Mouse (Mus musculus) left cerebral cortex, postnatal 10 days (tissue): Measurements from ENCODE around the gene Dcps. TPM values are rescaled to one million over a fixed set of nuclear protein-coding genes. Genes with fewer than 3 reads are reported as not detected.

Experiments used
- DNase-seq, 2 experiments: peaks; one replicate each; pipeline ENCODE4 v3.0.0; 2021 to 2022; ENCODE audit warnings: low spot score in 2 of 2, mixed read lengths in 1 of 2; ENCODE audit errors: extremely low spot score in 1 of 2
- intact Hi-C: fragments of 180-260 bp; cut with DNase I; formaldehyde crosslinking; loops from one replicate; pipeline ENCODE4 v1.15.1; 2025
- total RNA-seq, 2 experiments: library from RNA; stranded (reverse); gene quantifications; 2 replicates each; pipeline ENCODE4 v1.2.3; 2021

Gene Dcps
- total RNA-seq = 10 to 100 TPM; 17.6 to 18.5 TPM

DNA sequence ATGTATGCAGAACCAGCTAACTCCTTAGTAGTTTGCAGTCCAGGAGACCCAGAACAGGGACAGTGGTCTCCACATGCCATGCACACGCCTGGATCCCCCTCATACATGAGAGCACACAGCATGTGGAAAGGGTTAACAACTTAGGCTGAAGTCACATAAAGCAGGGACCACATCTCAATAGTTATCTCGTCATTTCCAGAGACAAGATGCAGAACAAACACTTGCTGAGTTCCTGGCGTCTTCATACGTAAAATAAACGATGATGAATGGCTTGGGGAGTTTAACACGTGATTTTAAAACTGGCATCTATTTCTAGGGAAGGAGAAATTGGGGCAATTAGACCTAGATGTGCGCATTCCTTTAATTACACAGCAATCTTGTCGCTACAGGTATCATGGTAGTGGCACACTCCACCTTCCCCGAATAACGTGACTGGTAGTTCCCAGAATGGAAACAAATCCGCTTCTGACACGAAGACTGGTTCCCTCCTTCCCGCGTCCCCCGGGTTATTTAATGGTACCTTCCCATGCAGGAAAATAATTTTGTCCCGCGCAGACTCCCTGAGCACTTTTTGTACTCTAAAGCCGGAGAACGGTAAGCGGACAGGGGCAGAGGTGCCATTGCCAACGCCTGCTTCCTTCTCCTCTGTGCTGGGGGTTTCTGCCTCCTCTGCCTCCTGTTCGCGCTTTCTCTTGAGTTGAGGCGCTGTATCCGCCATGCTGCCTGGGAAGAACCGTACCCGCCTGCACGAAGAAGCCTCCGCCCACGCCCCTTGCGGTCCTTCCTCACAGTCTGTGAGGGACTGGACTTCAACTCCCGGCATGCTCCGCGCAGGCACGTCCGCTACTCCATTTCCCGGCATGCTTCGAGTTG is at the start of gene Dcps:
Gene Dcps, minus strand, starts transcription at position 811 of the 873 bp plus-strand sequence.
- peak; percentile 93 to 97 for DNase-seq
- intact Hi-C loops = no loop called here

DNA sequence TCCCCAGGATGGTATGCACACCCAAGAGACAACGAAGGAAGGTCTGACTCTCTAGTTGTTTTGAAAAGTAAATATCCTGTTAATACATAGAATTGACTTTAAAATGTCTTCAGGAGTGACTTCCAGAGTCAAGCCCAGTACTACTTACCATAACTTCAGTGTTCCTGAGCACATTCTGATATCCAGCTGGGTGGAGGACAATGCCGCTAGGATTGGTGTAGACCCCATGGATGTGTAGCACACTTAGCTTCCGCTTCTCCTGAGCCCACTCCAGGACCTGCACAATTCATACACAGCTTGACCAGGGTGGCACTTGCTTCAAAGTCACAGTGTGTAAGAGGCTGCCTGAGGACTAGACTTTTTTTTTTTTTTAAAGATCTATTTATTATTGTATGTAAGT is 47.6 kb upstream of the Dcps start:
- no peak for DNase-seq
- intact Hi-C loops = no loop called here

DNA sequence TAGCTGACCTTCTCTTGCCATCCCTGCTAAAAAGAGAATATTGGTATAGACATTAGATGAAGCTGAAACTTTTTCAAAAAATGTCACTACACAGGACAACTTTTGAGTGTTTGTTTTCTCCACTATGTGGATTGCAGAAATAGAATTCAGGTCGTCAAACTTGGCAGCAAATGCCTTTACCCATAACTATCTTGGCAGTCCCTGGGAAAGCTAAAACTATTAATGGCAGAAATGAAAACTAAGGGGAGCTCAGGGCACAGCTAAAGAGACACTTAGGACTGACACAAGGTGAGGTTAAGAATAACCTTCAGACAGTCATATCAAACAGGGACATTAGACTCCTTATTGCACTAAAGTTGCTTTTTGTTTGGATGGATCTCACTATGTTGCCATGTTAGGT is 42.1 kb upstream of the Dcps start:
- intact Hi-C loops = no loop called here

DNA sequence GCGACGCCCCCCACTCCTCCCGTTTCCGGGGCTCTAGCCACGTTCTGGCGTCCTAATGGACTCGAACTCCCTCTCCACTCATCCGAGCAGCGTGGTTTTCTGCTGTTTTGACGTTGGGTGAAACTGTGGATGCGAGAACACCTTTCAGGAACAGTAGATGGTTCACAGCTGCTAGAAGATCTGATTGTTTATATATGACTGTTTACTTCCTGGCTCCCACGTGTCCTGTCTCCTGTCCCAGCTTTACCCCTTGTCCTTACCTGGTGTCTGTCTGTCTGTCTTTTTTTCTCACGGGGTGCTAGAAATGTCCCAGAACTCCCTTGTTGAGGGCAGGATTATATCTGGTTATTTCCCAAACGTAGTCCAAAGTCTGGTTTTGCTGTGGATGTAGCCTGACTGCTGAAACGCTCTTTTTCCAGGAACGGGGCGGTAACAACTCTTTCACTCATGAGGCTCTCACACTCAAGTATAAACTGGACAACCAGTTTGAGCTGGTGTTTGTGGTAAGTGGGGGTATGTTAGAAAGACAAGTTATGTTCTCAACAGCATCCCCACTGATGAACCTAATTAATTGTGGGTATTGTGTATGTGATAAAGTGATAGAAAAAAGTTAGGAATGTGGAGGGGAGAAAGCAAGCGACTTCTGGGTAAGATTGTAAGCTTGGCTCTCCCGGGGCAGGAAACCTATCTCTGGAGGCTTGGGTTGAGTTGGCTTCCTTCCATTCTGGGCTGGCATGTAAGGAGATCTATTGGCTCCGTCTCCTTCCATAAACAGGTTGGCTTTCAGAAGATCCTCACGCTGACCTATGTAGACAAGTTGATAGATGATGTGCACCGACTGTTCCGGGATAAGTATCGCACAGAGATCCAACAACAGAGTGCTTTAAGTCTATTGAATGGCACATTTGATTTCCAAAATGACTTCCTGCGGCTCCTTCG is 36.0 kb upstream of the Dcps start:
- DNase-seq = no peak
- intact Hi-C loops = no loop called here

More for the DNA sequence above, 42.1 kb upstream of the Dcps start:
- no peak for DNase-seq

DNA sequence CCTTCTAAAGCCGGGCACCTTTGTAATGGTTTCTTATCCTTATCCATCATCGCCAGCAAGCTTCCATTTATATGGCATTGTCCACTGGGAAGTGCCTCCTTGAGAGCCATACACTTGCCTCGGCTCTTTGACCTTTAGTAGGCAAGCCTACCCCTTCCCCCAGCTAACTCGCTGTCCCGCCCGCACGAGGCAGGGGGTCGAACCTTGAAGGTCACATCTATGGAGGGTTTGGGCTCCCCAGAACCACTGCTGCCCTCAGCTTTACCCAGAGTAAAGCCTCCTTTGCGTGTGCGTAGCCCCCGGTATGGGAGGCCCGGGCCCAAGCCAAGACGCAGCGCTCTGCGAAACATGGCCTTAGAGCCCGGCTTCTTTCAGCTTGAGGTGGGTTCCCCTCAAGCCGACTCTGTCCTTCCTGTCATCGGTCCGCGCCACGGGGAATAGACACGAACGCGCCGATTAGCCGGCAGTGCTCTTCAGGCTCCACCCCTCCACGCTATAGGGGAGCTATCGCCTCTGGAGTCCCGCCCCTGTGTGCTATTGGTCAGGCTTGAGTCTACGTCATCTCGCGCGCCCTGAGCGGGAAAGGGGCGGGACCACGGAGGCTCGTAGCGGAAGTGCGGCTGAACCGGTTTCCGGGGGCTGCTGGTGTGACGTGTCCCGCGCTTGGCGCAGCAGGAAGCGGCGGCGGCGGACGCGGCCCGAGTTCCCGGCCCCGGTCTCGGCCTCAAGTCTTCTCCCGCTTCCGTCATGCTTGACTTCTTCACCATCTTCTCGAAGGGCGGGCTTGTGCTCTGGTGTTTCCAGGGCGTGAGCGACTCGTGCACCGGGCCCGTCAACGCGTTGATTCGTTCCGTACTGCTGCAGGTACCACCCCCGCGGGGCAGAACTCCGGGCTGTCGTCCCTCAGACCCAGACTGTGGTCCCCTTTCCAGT is 34.9 kb upstream of the Dcps start, which contains the start of gene Foxred1:
Gene Foxred1, minus strand, starts transcription at position 514 of the 933 bp plus-strand sequence.
- peak; percentile 98 to 100 for DNase-seq
- intact Hi-C loops = no loop called here

DNA sequence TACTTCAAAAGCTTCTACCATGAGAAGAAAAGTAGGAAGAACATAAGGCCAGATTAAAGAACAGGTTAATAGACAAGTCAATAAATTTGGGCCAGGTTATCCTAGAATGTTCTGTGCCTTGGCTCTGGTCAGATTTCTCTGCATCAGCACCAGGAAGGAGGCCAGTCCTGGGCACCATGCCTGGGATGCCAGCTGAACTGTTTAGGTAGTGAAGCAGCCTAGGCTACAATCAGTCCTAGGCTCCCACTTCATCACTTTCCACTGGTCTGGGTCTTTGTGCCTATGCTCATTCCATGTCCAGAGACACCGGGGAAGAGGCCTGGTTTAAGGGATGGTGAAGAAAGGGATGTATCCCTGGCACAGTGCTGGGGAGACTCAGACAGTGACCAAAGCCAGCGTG is 28.6 kb upstream of the Dcps start:
- intact Hi-C loops = no loop called here
- DNase-seq = no peak

DNA sequence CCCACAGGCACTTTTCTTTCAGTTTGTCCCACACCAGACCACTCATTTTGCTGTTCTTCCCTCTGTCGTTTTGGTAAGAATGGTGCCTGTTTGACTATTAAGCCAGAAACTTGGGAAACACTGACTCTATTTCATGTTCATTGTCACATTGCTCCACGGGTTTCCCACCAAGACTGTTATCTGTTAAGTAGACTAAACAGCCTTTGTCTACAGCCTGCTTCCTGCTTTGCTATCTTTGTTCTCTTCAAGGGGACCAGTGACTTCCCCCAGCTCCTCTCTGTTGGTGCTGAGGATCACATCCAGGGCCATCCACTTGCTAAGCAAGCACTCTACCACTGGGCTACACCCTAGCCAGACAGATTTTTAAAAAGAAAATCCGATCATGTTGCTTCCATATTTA is 27.7 kb upstream of the Dcps start:
- DNase-seq = no peak
- intact Hi-C loops = no loop called here

DNA sequence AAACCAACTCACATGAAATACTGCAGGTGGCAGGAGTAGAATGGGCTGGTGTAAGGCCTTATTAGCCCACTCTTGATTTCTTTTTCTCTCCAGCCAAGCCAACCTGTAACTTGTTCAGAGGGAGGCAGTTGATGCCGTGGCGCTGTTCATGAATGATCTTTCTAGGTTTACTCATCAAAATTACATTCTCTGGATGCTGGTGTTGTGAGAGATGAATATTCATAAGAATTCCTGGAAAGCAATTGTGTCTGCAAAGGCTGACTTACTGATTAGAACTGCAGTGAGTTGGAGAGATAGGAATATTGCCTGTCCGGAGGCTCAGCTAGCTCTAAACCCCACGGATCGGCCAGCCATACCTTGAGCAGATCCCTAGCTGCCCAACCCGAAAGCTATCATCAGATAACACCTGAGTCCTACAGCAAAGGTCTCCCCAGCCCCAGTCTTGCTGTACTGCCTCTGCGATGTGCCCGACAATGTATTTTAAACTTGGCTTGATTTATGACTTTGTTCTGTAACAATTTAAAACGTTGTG is 24.7 kb upstream of the Dcps start:
- intact Hi-C loops = no loop called here
- no peak for DNase-seq

DNA sequence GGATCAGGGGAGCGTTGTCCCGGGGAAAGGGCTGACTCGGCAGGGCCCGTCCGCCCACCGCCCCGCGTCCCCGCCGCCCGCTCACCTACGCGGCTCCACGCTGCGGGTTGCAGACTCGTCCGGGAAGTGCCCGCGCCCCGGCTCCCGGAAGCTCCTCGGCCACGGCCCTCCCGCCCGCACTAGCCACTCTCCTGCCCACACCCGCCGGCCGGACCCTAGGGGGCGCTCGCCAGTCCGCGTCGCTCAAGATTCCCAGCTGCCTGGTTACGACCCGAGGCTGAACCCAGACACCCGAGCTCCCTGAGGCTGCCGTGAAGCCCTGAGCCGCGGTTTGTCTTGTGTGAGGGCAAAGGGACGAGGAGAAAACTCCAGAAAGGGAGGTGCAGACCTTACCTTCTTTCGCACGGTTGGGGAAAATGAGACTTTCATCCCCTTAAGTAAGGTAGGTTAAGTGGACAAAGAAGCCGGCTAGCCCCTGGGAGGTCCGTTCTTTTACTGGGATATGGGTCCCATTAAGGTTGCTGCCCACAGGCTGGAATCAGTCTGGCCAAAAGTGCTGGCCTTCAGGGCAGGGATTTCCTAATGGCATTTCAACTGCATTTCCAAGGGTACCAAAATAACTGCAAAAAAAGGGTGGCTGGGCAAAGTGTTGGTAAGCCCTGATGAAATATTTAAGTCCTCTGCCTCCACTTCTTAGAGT is 24.1 kb upstream of the Dcps start, which contains the start of the genes Srpr and Tirap:
Gene Srpr, plus strand, starts transcription at position 404 of the 700 bp plus-strand sequence.
Gene Tirap, minus strand, starts transcription at position 520 of the 700 bp plus-strand sequence.
- peak; percentile 67 to 94 for DNase-seq
- intact Hi-C loops = no loop called here

DNA sequence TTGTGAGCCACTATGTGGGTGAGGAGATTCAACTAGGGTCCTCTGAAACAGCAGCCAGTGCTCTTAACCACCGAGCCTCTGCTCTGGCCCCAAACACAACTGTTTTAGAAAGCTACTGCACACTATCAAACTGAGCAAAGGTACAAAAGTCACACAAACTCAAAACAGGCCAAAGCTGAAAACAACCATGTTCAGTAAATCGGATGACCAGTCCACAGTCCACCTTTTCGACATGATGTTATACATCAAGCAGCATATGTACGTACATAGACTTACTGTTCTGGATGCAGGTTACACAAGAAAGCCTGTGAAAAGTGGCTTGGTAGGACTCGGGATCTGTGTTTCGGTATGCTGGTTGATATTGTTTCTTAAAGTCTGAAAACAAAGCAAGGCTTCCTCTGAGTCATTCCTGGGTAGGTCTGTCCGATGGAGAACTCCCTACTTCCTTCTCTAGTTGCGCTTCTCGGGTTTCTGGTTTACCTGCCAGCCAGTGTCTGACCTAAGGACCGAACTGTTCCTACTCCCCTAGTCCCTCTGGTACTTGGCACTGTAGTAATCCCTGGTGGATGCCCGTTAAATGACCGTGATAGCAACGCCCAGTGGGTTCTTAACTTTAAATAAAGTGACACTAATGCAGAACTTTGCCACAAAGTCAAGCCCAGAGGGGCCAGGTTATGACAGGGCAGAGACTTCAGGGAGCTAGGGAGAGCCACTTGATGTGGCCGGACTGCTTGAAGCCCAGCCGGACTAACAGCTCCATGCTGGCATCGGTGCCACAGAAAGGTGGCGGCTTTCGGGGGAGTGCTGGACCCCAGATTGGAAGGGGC is 23.3 kb upstream of the Dcps start:
- DNase-seq = no peak
- intact Hi-C loops = no loop called here

DNA sequence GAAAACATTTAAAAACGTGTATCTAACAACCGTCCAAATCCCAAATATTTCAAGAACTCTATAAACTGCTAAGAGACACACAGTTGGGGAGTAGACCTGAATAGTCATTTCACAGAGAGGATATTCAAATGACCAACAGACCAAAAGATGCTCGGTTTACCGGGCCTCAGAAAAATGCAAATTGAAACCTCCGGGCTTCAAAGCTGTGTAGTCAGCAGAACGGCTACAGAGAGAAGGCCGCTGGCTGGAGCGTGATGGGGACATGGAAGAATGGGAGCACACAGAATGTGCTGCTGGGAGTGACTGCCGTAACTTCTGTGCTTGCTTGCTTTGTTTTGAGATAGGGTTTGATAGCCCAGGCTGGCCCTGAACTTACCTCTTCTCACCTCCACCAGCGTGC is 22.5 kb upstream of the Dcps start:
- intact Hi-C loops = no loop called here

DNA sequence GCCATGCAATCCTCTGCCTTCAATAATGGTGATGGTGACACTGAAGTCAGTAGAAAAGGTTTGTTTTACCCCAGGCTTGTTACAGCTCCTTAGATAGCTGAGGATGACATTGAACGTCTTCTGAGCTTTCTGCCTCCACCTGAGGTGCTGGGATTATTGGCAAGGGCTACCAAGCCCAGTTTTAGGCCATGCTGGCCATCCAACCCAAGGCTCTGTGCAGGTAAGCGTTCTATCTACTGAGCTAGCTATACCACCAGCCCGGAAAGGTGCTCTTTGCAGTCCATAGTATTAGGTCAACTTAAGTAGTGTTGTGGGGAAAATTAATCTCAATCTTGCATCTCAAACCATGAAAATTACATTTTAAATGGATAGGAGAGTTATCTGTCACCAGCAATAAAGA is 21.8 kb upstream of the Dcps start:
- intact Hi-C loops = no loop called here
- DNase-seq = no peak

More for the DNA sequence above, 22.5 kb upstream of the Dcps start:
- no peak for DNase-seq

DNA sequence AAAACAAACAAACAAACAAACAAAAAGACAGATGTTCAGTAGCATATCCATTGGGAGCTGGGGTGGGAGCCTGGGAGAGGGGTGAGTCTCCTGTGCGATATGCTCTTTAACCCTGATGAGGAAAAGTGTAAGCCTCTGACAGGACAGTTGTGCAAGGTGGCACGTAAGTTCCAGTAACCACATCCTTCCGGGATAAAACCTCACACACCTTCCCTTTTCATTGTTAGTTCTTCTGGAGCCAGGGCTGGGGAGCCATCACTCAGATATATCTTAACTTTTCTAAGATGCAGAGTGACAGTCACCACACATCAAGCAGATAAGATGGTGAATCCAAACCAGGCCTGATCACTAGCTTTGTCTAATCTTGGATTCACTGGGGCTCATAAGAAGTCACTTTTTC is 18.2 kb upstream of the Dcps start:
- no peak for DNase-seq

DNA sequence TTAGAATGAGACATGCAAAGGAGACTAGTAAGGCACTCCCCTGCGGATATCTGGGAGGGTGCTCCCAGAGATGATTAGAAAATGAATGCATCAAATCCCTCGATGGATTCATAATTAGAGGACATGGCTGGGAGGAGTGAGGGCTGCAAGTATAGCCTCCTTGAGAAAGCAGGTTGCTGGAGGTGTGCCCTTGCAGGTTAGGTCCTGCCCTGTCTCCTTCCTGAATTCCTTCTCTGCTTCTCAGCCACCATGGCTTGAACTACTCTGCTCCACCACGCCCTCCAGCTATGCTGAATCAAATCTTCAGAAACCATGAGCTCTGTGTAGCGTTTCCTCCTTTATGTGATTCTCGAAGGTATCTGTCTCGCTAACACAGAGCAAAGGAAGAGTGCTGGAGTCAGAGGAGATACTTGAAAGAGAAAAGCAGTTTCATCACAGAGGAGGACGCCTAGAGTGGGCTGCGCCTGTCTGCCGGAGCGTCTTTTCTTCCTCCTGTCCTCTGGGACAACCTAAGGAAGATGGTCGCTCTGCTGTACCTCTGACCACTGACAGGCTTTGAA is 17.2 kb upstream of the Dcps start:
- DNase-seq = no peak
- intact Hi-C loops = no loop called here

More for the DNA sequence above, 18.2 kb upstream of the Dcps start:
- intact Hi-C loops = no loop called here

DNA sequence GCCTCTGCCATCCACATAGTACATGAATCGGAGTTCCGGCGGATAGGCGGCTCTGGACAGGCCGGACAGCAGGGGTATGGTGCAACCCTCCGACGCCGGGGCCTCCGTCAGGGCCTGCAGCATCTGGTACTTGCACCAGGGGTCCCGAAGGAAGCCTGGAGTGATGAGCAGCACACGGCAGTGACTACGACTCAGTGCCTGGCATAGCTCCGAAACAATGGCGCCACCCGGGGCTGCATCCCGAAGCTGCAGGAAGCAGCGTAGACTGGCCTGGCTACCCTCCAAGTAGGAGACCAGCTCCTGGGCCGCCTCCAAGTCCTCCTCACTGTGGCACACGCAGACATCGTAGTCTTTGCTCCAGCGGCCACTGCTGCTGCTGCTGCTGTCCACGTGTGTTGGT is 12.8 kb upstream of the Dcps start:
- DNase-seq = peak in 1 of 2 experiments; percentile 84
- intact Hi-C loops = no loop called here

DNA sequence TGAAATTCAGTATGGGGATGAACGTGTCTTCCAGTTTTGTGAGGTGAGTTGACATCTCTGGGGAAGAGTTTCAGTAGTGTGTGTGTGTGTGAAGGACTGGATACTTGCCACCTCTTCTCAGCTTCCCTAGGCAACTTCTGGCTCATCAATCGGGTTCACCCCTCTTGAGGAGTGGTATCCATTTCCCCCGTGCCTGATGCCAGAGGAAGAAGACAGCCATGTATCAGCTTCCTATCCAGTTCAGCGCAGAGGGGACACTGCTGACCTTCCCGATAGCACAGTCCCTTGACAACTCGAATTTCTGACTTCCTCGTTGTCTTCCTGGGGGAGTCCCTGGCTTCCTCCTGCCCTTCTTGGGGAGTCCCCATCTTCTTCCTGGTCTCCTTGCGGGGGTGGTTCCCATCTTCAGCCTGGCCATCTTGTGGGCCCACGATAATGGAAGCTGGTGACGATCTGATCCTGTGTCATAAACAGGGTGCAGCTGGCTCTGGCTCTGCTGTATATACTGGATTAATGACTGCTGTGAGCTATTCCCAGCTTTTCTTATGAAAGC is 11.6 kb upstream of the Dcps start:
- intact Hi-C loops = no loop called here
- no peak for DNase-seq
